Mouse (Mus musculus): ENCODE results near the gene Fbxw10.

DNA sequence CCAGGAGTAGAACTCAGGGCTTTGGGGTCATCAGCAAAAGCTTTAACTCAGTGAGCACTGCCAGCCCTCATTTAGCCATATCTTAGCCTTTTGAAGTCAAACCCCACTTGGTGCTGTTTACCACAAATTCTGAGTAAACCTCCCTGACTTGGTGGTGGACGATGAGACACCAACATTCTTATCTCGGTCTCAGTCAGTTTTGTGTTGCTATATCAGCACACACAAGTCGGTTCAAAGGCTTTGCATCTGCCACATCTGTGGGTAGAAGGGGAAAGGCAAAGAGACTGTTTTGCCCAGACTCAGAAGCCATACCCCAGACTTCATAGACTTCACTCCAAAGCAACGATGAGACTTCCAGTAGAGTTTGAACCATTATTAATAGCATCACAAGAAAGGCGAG, 2.3 kb upstream of the Fbxw10 start:
- no peak for TF ChIP-seq CTCF (IDR thresholded peaks at IDR 0.05; ENCODE audit: low read depth)
- no peak for TF ChIP-seq EP300 (IDR thresholded peaks at IDR 0.05; ENCODE audit: low read depth)

Data from heart, postnatal 0 days (tissue).